Mouse (Mus musculus) embryonic fibroblast, embryonic 13.5 days (primary cell): ENCODE results near the gene Ctsk.

Experiments used
- CTCF ChIP-seq: IDR thresholded peaks from 2 replicates; pipeline ENCODE4 v1.5.1; 2011; ENCODE audit warnings: mild to moderate bottlenecking, control low read depth, low read length, moderate library complexity, borderline replicate concordance; ENCODE audit not compliant: insufficient read depth
- POLR2A ChIP-seq: IDR thresholded peaks from 2 replicates; pipeline ENCODE4 v1.6.1; 2011; ENCODE audit warnings: low read depth, mild to moderate bottlenecking, control low read depth, low read length, moderate library complexity

- TF ChIP-seq CTCF (no peak), POLR2A (no peak)
Measured at GRCm38 (mm10) chr3:95542171-95542570, 43.1 kb downstream of the Ctsk start.
